Mouse (Mus musculus) mouse trophoblast stem cell (cell line): ENCODE measurements around the gene Pkdrej.
"Not testable (repeated sequence)": the region's sequence is repeated elsewhere in the genome, so short reads cannot be mapped to it uniquely, and the experiment has no call there.

Experiments
- in situ Hi-C, 2 experiments: fragments of 300-500 bp; cut with MseI, MboI; formaldehyde crosslinking; loops; 2 replicates in 1 of 2; 3 replicates in 1 of 2; pipeline ENCODE4 v1.15.1; 2025

Pkdrej gene

DNA sequence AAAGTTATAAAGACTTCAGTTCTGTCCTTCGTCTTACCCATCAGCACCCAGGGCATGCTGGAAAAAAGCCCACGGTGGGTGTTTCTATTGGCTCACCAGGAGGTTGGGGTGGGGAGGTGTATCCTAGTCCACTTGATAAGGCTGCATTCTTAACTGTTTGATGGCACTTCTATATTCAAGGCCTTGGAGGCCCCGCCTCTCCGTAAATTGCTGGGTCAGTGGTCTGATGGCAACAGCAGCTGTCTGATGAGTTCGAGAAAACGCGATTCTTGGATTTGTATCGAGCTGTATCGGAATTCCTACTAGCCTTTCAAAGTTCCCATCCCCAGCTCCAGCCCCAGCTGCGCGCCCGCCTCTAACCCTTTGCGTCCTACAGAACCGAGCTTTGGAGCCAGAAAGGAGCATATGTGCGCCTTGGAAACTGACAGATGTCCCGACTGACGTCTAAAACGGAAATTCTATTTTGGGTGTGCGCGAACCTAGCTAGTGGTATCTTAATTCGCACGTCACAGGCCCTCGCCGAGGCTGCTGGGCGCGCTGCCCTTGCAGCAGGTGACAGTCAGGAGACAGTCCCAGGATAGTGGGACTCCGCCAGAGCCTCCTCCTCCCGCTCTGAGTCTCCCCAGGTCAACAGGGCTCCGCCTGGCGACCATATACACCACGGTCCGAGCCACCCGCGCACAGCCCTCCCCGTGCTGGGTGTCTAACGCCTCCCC is 10.6 kb downstream of the Pkdrej start:
- in situ Hi-C loops: loop anchor here in 1 of 2 experiments (25.0 kb wide), 1 partner anchor 199 kb away; no protein-coding TSS in a partner anchor

DNA sequence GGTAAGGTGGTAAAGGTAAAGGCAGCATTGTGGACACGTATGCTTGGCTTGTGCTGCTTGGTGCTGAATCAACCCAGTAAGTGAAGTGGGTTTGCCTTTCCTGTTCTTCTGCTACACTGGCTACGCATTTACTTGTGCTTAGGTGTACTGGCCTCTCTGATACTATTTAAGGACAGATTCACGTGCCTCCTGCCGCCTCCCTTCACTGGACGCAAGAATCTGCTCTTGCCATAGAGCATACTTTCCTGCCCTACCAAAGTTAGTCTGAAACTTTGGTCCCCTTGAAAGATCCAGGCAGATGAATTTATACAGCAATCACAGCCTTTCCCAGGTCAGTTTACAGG is 11.1 kb downstream of the Pkdrej start:
- in situ Hi-C loops: loop anchor here in 1 of 2 experiments (25.0 kb wide), 1 partner anchor 198 kb away; no protein-coding TSS in a partner anchor

DNA sequence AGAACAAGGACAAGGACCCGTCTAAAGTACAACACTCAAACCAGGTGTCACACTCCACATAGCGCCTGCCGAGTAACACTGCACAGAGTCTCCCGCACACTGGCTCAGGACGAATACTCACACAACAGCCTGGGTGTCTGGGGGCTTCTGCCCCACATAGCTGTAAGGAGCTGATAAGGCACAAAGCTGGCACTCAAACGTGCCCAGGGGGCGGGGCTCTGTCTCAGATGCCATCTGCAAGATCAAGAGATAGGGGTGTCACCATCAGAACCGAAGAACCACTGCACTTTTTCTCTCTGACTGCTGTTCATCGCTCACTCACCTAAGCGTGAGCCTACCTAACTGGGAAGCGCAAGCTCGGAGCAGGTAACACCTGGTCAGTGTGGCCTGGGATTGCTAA is 12.4 kb downstream of the Pkdrej start:
- in situ Hi-C loops: loop anchor here in 1 of 2 experiments (25.0 kb wide), 1 partner anchor 197 kb away; no protein-coding TSS in a partner anchor

DNA sequence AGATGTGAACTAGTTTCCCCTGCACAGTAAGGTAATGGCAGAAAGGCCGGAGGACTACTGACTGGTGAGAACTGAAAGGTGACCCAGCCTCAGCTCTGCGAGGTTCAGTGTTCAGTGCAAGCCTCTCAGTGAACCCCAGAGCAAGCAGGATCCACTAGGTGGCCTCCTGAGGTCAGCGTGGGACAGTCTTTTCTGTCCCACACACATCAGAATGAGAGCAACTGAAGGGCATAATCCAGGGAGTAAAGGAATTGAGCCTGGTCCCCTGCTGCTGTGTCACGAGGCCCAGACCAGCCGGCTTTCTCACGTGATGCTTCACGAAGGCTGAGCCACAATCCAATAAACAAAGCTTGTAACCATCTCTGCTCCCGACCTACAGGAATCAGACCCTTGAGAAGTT is 13.1 kb downstream of the Pkdrej start:
- in situ Hi-C loops: loop anchor here in 1 of 2 experiments (25.0 kb wide), 1 partner anchor 196 kb away; no protein-coding TSS in a partner anchor

DNA sequence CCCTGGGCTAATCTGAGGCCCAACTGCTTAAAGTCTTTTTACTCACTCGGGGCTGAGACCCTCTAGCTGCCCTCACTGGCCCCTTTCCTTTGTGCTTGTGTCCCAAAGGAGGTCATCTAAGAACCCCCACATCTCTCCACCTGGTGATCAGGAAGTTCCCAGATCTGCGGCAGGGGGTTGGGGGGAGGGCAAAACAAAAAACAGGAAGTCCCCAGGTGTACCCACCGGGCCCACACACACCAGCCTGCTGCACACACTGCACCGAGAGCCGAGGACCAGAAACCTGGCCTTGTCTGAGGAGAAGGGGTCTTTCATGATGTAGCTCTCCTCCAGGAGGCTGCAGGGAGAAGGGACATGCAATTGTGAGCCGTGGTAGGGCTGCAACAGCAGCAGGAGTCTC is 13.5 kb downstream of the Pkdrej start:
- in situ Hi-C loops: loop anchor here in 1 of 2 experiments (25.0 kb wide), 1 partner anchor 196 kb away; no protein-coding TSS in a partner anchor

DNA sequence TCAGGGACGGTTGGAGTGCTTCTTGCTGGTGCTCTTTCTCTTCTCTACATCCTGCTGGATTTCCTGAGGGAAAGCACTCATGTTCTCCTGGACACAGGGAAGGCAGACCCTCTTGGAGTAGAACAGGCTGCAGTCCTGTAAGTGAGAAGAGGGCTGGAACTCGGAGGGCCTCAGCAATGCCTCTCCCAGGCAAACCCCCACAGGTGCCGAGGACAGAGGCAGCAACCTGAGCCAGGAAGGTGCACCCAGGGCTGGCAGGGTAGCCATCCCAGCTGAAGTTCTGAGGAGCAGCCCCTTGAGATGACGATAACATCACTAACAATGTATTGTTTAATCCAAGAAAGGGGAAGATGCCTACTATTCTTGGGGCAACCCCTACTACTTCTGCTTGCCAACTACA is 14.1 kb downstream of the Pkdrej start:
- in situ Hi-C loops: loop anchor here in 1 of 2 experiments (25.0 kb wide), 1 partner anchor 195 kb away; no protein-coding TSS in a partner anchor

DNA sequence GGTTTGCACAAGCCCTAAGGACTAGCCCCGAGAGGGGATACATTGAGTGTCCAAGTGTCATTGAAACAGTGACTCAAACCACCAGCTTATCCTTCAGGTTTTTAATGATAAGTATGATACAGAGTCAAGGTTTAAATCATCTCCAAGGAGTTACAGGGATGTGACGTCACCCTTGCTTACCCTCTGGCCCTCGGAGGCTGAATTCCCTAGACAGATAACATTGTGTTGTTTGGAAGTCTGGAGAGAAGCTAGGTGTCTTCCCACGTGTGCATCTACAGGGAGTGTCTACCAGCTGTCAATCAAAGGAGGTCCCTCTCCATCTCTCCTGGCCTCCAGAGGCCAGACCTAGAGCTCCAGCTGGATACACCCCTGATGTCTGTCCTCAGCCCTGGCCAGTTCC is 14.6 kb downstream of the Pkdrej start:
- in situ Hi-C loops: loop anchor here in 1 of 2 experiments (25.0 kb wide), 1 partner anchor 195 kb away; no protein-coding TSS in a partner anchor

DNA sequence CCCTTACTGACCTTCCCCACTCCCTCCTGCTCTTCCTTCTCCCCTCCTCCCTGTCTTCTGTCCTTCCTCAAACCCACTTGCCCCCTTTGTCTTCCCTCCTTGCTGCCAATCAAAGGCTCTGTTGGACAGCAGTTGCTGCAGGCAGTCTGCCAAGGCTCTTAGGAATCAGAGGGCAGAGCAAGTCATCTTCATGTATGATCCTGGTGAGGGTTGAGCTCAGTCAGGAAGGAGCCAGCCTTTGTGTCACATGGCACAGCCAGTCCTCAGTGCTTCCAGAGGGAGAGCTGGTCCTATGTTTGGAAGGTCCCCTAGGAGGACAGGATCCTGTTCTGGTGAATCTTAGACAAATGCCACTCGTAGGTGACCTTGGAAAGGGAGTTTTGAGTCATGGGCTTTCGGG is 18.6 kb downstream of the Pkdrej start:
- in situ Hi-C loops: loop anchor here in 1 of 2 experiments (25.0 kb wide), 1 partner anchor 191 kb away; no protein-coding TSS in a partner anchor

DNA sequence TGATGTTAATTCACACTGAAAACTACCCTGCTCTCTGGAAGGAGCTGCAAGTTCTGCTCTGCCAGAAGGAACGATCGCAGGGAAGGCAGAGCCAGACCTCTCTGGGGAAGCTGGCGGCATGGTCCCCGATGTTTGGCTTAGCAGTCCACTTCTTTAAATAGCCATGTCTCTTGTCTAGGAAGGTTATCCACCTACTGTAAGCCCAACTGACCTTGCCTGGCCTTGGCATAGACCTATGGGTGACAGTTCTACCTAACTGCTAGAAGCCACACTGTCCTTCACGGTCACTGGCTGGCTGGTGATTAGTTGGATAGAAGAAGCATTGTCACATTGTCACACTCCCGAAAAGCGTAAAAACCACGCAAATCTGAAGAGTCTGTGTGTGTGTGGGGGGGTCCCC is 22.9 kb downstream of the Pkdrej start:
- in situ Hi-C loops: no loop called here

DNA sequence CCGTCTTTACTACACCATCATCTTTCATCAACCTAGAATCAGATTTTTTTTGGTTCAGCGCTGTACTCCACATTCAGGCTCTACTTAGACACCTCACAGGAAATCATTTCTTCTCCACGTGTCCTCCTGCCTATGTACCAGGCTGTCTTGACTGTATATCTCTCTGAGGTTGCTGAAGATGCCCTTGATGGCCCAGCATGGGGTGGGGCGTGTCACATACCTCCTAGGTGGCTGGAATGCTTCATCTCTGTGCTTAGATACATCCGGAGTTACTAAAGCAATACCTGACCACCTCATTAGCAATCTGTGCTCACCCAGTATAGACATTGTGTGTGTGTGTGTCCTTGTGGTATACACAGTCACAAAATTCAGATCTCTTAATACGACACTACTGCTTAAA is 26.0 kb downstream of the Pkdrej start:
- in situ Hi-C loops: no loop called here

DNA sequence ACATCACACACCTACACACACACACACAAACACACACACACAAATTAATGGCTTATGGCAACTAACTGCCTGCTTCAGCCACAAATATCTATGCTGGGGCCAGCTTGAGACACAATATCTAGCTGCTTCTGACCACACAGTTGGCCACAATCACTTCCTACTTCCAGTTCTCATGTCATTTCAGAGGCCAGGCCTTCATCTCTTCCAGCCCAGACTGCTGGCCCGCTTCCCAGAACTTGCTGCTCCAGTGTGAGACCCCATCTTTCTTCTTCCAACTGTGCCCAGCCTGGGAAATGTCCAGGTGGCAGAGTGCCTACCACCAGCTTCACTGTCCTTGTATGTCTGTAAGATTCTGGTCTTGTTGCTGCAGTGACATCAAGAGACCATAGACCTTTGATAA is 28.7 kb downstream of the Pkdrej start:
- in situ Hi-C loops: no loop called here

DNA sequence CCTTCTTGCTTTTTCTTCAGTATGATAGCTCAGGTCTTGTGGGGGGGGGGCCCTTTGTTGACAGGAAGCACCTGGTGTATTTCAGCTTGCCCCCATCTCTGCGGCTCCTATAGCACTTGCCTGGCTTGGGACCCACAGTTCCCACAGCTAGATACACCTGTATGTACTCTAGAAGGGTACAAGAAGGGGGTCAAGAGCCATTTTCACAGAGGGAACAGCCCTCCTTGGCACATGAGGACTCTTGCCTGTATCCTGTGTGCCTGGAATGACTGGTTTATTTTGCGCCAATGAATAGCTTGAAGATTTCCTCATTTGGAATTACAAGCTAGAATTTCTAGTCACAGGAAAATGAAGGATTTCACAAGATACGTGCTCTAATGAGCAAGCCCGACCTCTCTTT is 30.1 kb downstream of the Pkdrej start:
- in situ Hi-C loops: no loop called here

DNA sequence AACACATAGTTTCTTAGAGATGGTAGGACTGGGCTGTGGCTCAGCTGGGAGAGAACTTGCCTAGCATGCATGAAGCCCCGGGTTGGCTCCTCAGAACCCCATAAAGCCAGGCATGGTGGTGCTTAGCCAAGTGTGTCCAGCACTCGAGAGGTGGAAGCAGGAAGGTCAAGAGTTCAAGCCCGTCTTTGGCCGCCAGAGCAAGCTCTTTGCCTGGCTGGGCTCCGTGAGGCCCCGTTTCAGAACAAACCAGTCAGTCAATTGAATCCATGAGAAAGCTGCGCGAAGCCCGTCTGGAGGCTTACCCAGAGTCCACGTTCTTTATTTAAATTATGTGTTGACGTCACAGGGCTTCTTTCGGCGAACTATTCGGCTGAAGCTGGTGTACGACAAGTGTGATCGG is 32.9 kb downstream of the Pkdrej start:
- in situ Hi-C loops: no loop called here

DNA sequence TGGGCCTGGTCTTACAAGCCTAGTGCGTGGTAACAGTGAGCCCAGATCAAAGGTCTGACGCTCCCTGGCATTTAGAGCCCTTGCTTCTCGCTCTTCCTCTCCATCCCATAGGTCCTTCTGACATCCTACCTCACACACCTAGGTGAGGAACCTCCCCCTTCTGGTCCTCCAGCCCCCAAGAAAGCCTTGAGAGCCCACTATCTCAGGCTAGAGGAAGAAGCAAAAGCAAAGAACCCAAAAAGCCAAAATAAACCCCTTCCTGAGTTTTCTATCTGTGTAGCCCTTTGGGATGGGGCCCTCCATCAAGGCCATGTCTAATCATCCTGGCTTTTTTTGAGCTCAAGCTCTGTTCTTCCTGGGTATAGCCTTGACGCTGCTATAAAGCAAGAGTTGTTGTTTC is 33.5 kb downstream of the Pkdrej start:
- in situ Hi-C loops: no loop called here

DNA sequence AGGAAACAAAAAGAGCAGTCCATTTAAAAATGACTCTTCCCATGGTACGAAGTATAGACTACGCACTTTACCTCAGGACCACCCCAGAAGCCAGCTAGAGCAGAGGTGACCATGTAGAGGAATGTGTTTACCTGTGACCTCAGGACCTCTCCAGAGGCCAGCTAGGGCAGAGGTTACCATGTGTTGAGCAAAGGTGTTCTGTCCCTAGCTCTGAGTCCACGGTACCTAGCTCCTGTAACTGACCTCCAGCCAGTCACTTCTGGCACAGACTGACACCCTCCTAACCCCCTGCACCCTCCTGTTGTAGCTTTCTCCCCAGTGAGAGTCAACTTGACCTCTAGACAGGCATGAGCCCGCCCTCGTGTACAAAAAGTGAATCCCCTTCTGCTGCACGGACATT is 34.1 kb downstream of the Pkdrej start:
- in situ Hi-C loops: no loop called here

DNA sequence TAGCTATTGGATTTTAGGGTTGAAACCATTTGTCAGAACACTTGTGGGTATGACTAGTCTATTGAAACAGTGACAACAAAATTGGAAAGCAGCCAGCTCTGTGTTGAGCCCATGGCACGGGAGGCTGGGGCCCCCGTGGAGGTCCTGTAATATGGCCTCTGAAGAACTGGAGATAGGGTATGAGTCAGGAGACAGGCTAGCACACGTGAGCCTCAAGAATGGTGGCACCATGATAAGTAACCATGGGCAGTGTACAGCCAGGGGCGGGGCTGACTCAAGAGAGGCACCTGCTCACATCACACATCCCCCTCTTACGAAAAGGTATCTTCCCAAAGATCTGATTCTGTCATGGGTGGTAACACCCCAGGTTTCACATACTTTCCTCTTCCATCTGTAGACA is 34.8 kb downstream of the Pkdrej start:
- in situ Hi-C loops: no loop called here

DNA sequence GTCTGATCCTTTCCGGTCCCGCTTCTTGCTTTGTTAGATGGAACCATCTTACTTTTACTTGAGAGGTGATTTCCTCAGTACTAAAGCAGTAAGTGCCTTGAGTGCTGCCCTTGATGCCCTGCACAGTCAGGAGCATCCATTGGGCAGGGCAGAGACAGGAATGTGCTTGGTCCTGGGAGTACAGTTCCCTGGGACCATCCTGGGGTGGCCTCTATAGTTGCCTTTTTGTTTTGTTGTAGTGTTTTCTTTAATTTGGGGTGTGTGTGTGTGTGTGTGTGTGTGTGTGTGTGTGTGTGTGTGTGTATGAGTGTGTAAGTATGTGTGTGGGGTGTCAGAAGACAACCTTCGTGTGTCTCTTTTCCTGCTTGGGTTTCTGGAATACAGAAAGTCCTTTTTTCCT is 37.2 kb downstream of the Pkdrej start:
- in situ Hi-C loops: no loop called here

DNA sequence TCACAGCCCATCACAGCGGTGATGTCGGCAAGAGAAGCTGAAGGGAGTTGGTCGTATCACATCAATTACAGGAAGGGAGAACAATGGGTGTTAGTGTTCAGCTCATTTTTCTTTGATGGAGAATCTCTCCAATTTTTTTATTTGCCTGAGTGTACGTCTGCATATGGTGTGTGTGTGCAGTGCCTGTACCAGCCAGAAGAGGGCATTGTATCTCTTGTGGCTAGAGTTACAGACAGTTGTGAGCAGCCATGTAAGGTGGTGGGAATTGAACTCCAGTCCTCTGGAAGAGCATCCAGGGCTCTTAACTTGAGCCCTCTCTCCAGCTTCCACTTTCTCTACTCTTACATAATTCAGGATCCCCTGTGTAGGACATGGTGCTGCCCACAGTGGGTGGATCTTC is 38.4 kb downstream of the Pkdrej start:
- in situ Hi-C loops: no loop called here

DNA sequence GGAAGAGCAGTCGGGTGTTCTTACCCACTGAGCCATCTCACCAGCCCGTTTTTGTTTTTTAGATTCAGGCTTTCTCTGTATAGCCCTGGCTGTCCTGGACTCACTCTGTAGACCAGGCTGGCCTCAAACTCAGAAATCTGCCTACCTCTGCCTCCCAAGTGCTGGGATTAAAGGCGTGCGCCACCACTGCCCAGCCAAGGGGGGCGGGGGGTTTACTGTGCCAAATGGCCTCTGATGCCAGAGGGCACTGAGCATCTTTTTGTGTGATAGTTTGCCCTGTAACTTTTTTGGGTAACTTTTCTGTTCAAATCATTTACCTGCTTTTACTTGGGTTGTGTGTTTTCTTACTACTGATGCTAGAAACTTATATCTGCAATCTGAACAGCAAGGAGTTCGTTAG is 42.6 kb downstream of the Pkdrej start:
- in situ Hi-C loops: not testable (repeated sequence)

DNA sequence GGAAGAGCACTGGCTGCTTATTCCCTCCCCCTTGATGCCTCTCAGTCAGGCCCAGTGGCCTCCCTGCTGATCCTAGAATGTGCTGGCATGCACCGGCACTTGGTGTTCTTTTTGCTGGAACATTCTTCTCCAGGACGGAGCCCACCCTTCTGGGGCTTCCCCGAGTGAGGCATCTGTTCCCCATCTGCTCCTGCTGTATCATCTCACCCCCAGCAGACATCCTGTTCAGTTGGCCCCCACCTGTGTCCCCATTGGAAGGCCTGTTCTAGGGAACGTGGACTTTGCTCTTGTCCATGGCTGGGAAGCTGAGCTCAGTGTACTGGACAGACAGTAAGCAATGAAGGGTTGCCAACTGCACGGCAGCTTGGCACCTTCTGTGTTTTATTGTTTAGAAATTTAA is 44.8 kb downstream of the Pkdrej start:
- in situ Hi-C loops: no loop called here

DNA sequence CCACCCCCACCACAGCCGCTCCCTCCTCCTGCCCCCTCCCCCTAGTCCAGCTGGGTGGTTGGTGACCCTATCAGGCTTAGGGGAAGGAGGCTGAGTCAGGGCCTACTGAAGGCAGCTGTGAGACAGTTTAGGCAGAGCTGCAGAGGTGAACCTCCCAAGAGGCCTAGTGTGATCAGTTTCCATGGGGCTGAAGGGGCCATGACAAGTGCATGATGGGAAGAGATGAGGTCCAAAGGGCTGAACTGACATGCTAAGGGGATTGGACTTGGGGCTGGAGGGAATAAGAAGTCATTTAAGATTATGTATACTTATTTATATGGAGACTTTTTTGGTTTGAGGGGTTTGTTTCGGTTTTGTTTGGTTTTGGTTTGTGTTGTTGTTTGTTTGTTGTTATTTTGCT is 45.3 kb downstream of the Pkdrej start:
- in situ Hi-C loops: no loop called here

DNA sequence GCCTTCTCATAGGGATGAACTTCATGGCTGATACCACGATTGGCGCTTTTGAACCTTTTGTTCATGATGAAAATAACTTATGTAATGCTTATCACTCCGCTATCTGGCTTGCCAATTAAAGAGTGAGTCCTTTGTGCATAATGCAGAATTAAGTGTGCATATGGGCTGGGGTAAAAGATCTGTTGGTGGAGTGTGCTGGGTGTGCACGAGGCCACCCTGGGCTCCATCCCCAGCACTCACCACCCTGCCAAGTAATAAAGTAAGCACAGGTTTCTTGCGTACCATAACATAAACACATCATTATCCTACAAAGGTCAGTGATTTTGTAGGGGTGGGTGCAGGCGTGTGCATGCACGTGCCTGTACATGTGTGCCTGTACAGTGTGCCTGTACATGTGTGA is 46.5 kb downstream of the Pkdrej start:
- in situ Hi-C loops: no loop called here

DNA sequence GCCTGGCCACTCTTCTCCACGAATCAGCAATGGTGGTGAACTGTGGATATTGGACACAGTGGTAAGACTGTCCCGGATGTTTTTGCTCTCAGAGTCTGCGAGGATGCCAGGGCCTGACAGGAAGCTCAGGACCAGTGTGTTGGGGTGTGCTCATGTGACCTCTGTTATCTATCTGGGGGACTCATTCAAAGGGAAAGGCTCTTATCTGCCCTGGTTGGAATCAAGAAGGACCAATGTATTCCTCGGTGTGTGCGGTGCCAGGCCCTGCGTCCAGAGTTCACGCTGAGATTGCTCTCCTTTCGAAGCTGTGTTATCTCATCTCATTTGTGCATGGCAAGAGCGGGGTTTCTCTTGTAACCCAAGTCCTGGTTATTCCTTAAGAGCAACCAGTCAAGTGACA is 47.1 kb downstream of the Pkdrej start:
- in situ Hi-C loops: no loop called here
